ENCODE assay signal across 8 mouse cellular contexts in genomic region chr16:20805086-20805485, GRCm38 (mm10).
DNase-seq lines count a peak whose midpoint lies in the region; ATAC-seq and TF ChIP-seq lines count a peak whose summit lies in the region.

No protein-coding gene starts in this region.

- peak; percentile 51; the same call in 1 of the 2 replicates for ATAC-seq in forebrain, embryonic 12.5 days (ENCODE audit: low FRiP score)
- ATAC-seq in liver, embryonic 14.5 days (ENCODE audit: insufficient read depth), result no peak
- ATAC-seq in erythroblast, adult 5-6 weeks (replicated peaks; ENCODE audit: low FRiP score, poor library complexity, severe bottlenecking), result no peak

- no peak for TF ChIP-seq RAD21 in CH12.LX (IDR thresholded peaks at IDR 0.05; ENCODE audit: low read depth, low read length)

- H3K36me3 ChIP-seq in CH12.LX (replicated peaks in 1 of 2; ENCODE audit: control insufficient read depth in 1 of 2, insufficient read depth in 1 of 2, low read length in 1 of 2), result no peaks in the 10 kb centered on the region
- H3K36me3 ChIP-seq in forebrain, embryonic 12.5 days (replicated peaks), result no peaks in the 10 kb centered on the region
- no peaks in the 10 kb centered on the region for H3K36me3 ChIP-seq in liver, embryonic 14.5 days (replicated peaks; ENCODE audit: control insufficient read depth, insufficient read depth, low read depth)

- no peak for TF ChIP-seq CTCF in CH12.LX (conservative IDR thresholded peaks at IDR 0.05 in 1 of 2, IDR thresholded peaks at IDR 0.05 in 1 of 2; ENCODE audit: low read depth in 2 of 2, low read length in 2 of 2)
- no peak for TF ChIP-seq CTCF in liver, embryonic 14.5 days (IDR thresholded peaks at IDR 0.05; ENCODE audit: low read depth)

- peaks cover 8 to 30% of the 10 kb centered on the region in 2 experiments for H3K4me1 ChIP-seq in CH12.LX (ENCODE audit: control insufficient read depth in 1 of 2, insufficient read depth in 2 of 2)
- peaks cover 7% of the 10 kb centered on the region for H3K4me1 ChIP-seq in forebrain, embryonic 12.5 days
- peaks cover 0 to 13% of the 10 kb centered on the region in 2 experiments; a peak in 3 of 4 replicates for H3K4me1 ChIP-seq in liver, embryonic 14.5 days (replicated peaks; ENCODE audit: control insufficient read depth in 2 of 2, insufficient read depth in 2 of 2, low read length in 1 of 2)

- dilution Hi-C loops in CH12.LX (cut with MboI; ENCODE audit: extremely low pct_ligation_motif_present, extremely low pct_unique_long_range_greater_than_20kb, low sequenced_read_pairs), result no loop called here

- H3K27ac ChIP-seq in CH12.LX (ENCODE audit: insufficient read depth, low read depth), result no peak overlapping the region
- H3K27ac ChIP-seq in forebrain, embryonic 12.5 days, result no peak overlapping the region
- no peak overlapping the region for H3K27ac ChIP-seq in liver, embryonic 14.5 days

- no peak overlapping the region for H3K4me3 ChIP-seq in CH12.LX (replicated peaks in 1 of 3; ENCODE audit: low read depth in 2 of 3, low read length in 2 of 3, poor library complexity in 1 of 3)
- H3K4me3 ChIP-seq in forebrain, embryonic 12.5 days (replicated peaks), result peak overlapping the region; percentile 38
- no peak overlapping the region for H3K4me3 ChIP-seq in liver, embryonic 14.5 days (ENCODE audit: insufficient read depth in 1 of 2, low read depth in 2 of 2, low read length in 2 of 2)

- H3K27me3 ChIP-seq in CH12.LX (replicated peaks), result no peaks in the 10 kb centered on the region
- H3K27me3 ChIP-seq in forebrain, embryonic 12.5 days, result no peaks in the 10 kb centered on the region
- H3K27me3 ChIP-seq in liver, embryonic 14.5 days (ENCODE audit: control insufficient read depth, insufficient read depth, low read length), result no peaks in the 10 kb centered on the region

- DNase-seq in embryo, embryonic 11 days, result peak; percentile 49
- DNase-seq in embryo, embryonic 9.5 days (ENCODE audit: extremely low spot score), result no peak
- DNase-seq in CH12.LX (ENCODE audit: extremely low read depth), result no peak
- DNase-seq in liver, embryonic 14.5 days (ENCODE audit: low read depth in 3 of 3, low spot score in 3 of 3), result no peak
- no peak for DNase-seq in urinary bladder, postnatal 14 days (ENCODE audit: low spot score)
- no peak for DNase-seq in right cerebral cortex, postnatal 25 days

- TF ChIP-seq POLR2A in CH12.LX (IDR thresholded peaks at IDR 0.05; ENCODE audit: low read depth, low read length), result no peak

- WGBS in forebrain, embryonic 12.5 days, result 13% methylated on average over 6 of the region's 6 CpGs
- WGBS in liver, embryonic 14.5 days (ENCODE audit: insufficient replicate concordance), result 36% methylated on average over 6 of the region's 6 CpGs

- in situ Hi-C loops in CH12.LX (cut with MboI; ENCODE audit: low pct_ligation_motif_present, low pct_unique_long_range_greater_than_20kb, low sequenced_read_pairs), result loop anchor here (10.0 kb wide), 1 partner anchor 90 kb away; no protein-coding TSS in a partner anchor

- peak overlapping the region; percentile 40; the same call in 1 of the 2 replicates for H3K4me2 ChIP-seq in CH12.LX (ENCODE audit: insufficient read depth, low read depth, poor library complexity, severe bottlenecking)
- H3K4me2 ChIP-seq in forebrain, embryonic 12.5 days, result peak overlapping the region; percentile 57
- peak overlapping the region; percentile 63 for H3K4me2 ChIP-seq in liver, embryonic 14.5 days (ENCODE audit: low read depth)

- no peak for TF ChIP-seq EP300 in CH12.LX (IDR thresholded peaks at IDR 0.05; ENCODE audit: low read length)
- TF ChIP-seq EP300 in liver, embryonic 14.5 days (IDR thresholded peaks at IDR 0.05; ENCODE audit: low read depth), result no peak

- no peaks in the 10 kb centered on the region for H3K79me2 ChIP-seq in CH12.LX (replicated peaks; ENCODE audit: control insufficient read depth, extremely low read depth, insufficient read depth, poor library complexity, severe bottlenecking)

- H3K9me3 ChIP-seq in CH12.LX (replicated peaks; ENCODE audit: low read length), result no peaks in the 10 kb centered on the region
- H3K9me3 ChIP-seq in forebrain, embryonic 12.5 days, result no peaks in the 10 kb centered on the region
- no peaks in the 10 kb centered on the region for H3K9me3 ChIP-seq in liver, embryonic 14.5 days (ENCODE audit: control insufficient read depth, low read length)

- peak overlapping the region; percentile 11; the same call in 1 of the 2 replicates for H3K9ac ChIP-seq in CH12.LX (ENCODE audit: insufficient read depth, low read depth)
- H3K9ac ChIP-seq in forebrain, embryonic 12.5 days, result no peak overlapping the region
- H3K9ac ChIP-seq in liver, embryonic 14.5 days (replicated peaks), result no peak overlapping the region

TF ChIP-seq in CH12.LX, 34 proteins besides CTCF, POLR2A, EP300 and RAD21:
- TF ChIP-seq CHD1 (IDR thresholded peaks at IDR 0.05; ENCODE audit: low read depth, low read length) (no peak), POLR2AphosphoS2 (IDR thresholded peaks at IDR 0.05; ENCODE audit: low read depth, low read length) (no peak), ZMIZ1 (IDR thresholded peaks at IDR 0.05; ENCODE audit: low read depth, low read length) (no peak), SMC3 (IDR thresholded peaks at IDR 0.05; ENCODE audit: low read depth, low read length) (no peak), JUN (IDR thresholded peaks at IDR 0.05; ENCODE audit: insufficient read depth, low read depth, low read length) (no peak), NELFE (IDR thresholded peaks at IDR 0.05; ENCODE audit: low read depth, low read length) (no peak), BHLHE40 (IDR thresholded peaks at IDR 0.05; ENCODE audit: low read depth, low read length) (no peak), TCF12 (IDR thresholded peaks at IDR 0.05; ENCODE audit: low read depth, low read length) (no peak), ZNF384 (IDR thresholded peaks at IDR 0.05; ENCODE audit: low read depth, low read length) (no peak), CHD2 (IDR thresholded peaks at IDR 0.05; ENCODE audit: low read length) (no peak), MEF2A (IDR thresholded peaks at IDR 0.05; ENCODE audit: borderline replicate concordance, low read depth, low read length) (no peak), RCOR1 (conservative IDR thresholded peaks at IDR 0.05; ENCODE audit: low read depth, low read length) (no peak), E2F4 (IDR thresholded peaks at IDR 0.05; ENCODE audit: insufficient replicate concordance, low read depth, low read length) (no peak), GABPA (IDR thresholded peaks at IDR 0.05; ENCODE audit: insufficient replicate concordance, low read depth, low read length) (no peak), USF1 (IDR thresholded peaks at IDR 0.05; ENCODE audit: low read depth, low read length) (no peak), MXI1 (IDR thresholded peaks at IDR 0.05; ENCODE audit: low read depth, low read length) (no peak), KAT2A (IDR thresholded peaks at IDR 0.05; ENCODE audit: insufficient replicate concordance, low read length) (no peak), MAFK (IDR thresholded peaks at IDR 0.05; ENCODE audit: insufficient replicate concordance, low read length) (no peak)
